Mouse (Mus musculus): Measurements from ENCODE around the gene Uhrf1bp1l. TPM values are rescaled to one million over a fixed set of nuclear protein-coding genes. Genes with fewer than 3 reads are reported as not detected.

The Uhrf1bp1l gene
- polyA plus RNA-seq, 1 experiment from 2014 or later: 31.3 TPM

DNA sequence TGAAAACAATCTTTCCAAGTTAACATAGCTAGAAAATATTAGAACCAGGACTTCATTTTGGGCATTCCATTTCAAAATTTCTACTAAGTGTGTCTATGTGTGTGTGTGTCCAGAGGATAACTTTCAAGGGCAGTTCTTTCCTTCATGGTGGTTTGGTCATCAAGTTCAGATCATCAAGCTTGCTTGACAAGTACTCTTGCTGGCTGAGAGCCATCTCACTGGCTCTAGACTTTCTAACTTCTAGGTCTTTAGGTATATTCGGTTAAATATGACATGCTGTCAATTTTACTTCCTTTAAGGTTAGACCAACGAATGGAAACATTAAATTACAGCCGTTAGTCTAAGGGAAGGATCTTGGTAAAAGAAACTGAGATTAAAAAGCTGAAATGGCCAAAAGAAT lies 450 bp upstream of the Uhrf1bp1l start:
- Histone ChIP-seq H3K36me3 (ENCODE audit: insufficient read depth) (no peaks in the 10 kb centered on the region), H3K27me3 (ENCODE audit: insufficient read depth, low read length) (no peaks in the 10 kb centered on the region), H3K9me3 (ENCODE audit: low read depth, low read length) (no peaks in the 10 kb centered on the region), H3K27ac (ENCODE audit: low read depth) (no peak overlapping the region), H3K4me3 (ENCODE audit: low read depth, low read length) (peak overlapping the region; percentile 93), H3K9ac (0 out of 2 replicates have a peak overlapping the region, but pooled peaks have one; percentile 91), H3K4me1 (ENCODE audit: insufficient read depth) (peaks cover 3% of the 10 kb centered on the region; the same call in 1 of the 2 replicates), H3K4me2 (peak overlapping the region; percentile 70)
- WGBS: 18% methylated on average over 3 of the region's 3 CpGs
- TF ChIP-seq CTCF (IDR thresholded peaks at IDR 0.05; ENCODE audit: low read depth): no peak
- DNase-seq (peak; percentile 13), ATAC-seq (ENCODE audit: insufficient read depth) (no peak)

GRCm38 (mm10) chr10:89745666-89746020 lies 852 bp downstream of the Uhrf1bp1l start:
- no peak for TF ChIP-seq CTCF (IDR thresholded peaks at IDR 0.05; ENCODE audit: low read depth)
- Histone ChIP-seq H3K9me3 (ENCODE audit: low read depth, low read length) (no peaks in the 10 kb centered on the region), H3K4me1 (ENCODE audit: insufficient read depth) (peaks cover 3% of the 10 kb centered on the region; the same call in 1 of the 2 replicates), H3K27ac (ENCODE audit: low read depth) (peak overlapping the region; percentile 94), H3K36me3 (ENCODE audit: insufficient read depth) (no peaks in the 10 kb centered on the region), H3K27me3 (ENCODE audit: insufficient read depth, low read length) (no peaks in the 10 kb centered on the region), H3K4me3 (ENCODE audit: low read depth, low read length) (peak overlapping the region; percentile 93), H3K9ac (peak overlapping the region; percentile 91), H3K4me2 (peak overlapping the region; percentile 70)
- no peak for ATAC-seq (ENCODE audit: insufficient read depth)
- peak; percentile 51 for DNase-seq
- WGBS: under 1% methylated on average over 14 of the region's 14 CpGs

DNA sequence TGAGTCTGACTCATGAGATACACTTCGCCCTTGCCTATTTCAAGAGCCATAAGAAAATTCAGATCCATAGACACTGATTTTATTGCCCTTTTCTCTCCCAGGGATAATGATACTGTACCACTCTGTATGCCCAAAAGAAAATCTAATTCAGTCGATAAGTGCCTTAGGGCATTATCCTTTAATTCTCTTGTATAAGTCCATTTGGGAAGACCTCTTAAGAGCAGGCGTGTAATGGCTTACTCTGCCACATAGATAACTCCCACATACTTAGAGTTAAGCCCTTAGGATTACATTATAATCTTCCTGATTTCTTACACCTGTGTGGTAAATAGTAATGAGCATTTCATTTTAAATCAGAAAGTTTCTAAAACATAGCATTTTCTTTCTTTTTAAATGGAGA lies 1.8 kb downstream of the Uhrf1bp1l start:
- Histone ChIP-seq H3K27ac (ENCODE audit: low read depth) (no peak overlapping the region), H3K36me3 (ENCODE audit: insufficient read depth) (no peaks in the 10 kb centered on the region), H3K4me1 (ENCODE audit: insufficient read depth) (peaks cover 3% of the 10 kb centered on the region; the same call in 1 of the 2 replicates), H3K27me3 (ENCODE audit: insufficient read depth, low read length) (no peaks in the 10 kb centered on the region), H3K4me2 (peak overlapping the region; percentile 44), H3K9me3 (ENCODE audit: low read depth, low read length) (no peaks in the 10 kb centered on the region), H3K9ac (no peak overlapping the region), H3K4me3 (ENCODE audit: low read depth, low read length) (peak overlapping the region; percentile 11; the same call in 1 of the 2 replicates)
- DNase-seq (no peak), ATAC-seq (ENCODE audit: insufficient read depth) (no peak)
- no peak for TF ChIP-seq CTCF (IDR thresholded peaks at IDR 0.05; ENCODE audit: low read depth)
- WGBS: 76% methylated on average over 3 of the region's 3 CpGs

DNA sequence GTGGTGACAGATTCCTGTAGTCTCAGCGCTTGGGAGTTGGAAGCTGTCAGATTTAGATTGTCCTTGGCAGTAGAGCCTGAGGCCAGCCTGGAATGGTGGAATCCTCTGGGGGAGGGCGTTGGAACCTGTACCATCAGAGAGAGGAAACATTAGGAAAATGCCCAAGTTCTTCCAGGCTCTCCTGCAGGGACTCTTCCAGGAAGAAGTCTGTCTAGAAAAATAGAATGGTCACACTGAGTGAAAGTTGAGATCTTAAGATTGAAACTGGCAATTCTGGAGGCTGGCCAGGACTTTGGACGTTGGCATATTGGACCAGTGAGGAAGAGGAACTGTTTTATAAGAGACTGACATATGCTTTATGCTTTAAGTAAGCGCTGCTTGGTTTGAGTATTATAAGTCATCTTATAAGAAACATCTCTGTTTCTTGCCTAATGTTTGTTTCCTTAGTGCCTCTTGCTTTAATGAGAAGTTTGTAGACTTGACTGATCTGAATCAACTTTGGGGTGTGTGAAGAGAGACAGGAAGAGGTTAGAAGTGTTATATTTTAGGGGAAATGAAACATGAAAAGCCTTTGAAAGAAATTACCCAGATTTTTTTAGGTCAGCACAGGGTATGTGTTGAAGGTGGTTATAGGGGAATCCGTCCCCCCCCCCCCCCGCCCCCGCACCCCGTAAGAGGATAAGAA lies 2.6 kb downstream of the Uhrf1bp1l start:
- no peak overlapping the region for H3K27ac ChIP-seq (ENCODE audit: low read depth)
- TF ChIP-seq CTCF (IDR thresholded peaks at IDR 0.05; ENCODE audit: low read depth): no peak
- H3K27me3 ChIP-seq (ENCODE audit: insufficient read depth, low read length): no peaks in the 10 kb centered on the region
- no peak overlapping the region for H3K4me2 ChIP-seq
- DNase-seq: no peak
- 87% methylated on average over 8 of the region's 8 CpGs for WGBS
- peaks cover 3% of the 10 kb centered on the region; the same call in 1 of the 2 replicates for H3K4me1 ChIP-seq (ENCODE audit: insufficient read depth)
- H3K36me3 ChIP-seq (ENCODE audit: insufficient read depth): no peaks in the 10 kb centered on the region
- no peak overlapping the region for H3K9ac ChIP-seq
- no peak overlapping the region for H3K4me3 ChIP-seq (ENCODE audit: low read depth, low read length)
- H3K9me3 ChIP-seq (ENCODE audit: low read depth, low read length): no peaks in the 10 kb centered on the region
- ATAC-seq (ENCODE audit: insufficient read depth): no peak

GRCm38 (mm10) chr10:89747911-89748310 lies 3.1 kb downstream of the Uhrf1bp1l start:
- WGBS: 86% methylated on average over 1 of the region's 1 CpGs
- H3K9ac ChIP-seq: no peak overlapping the region
- no peaks in the 10 kb centered on the region for H3K9me3 ChIP-seq (ENCODE audit: low read depth, low read length)
- TF ChIP-seq CTCF (IDR thresholded peaks at IDR 0.05; ENCODE audit: low read depth): no peak
- H3K4me1 ChIP-seq (ENCODE audit: insufficient read depth): peaks cover 3% of the 10 kb centered on the region; the same call in 1 of the 2 replicates
- H3K36me3 ChIP-seq (ENCODE audit: insufficient read depth): no peaks in the 10 kb centered on the region
- no peaks in the 10 kb centered on the region for H3K27me3 ChIP-seq (ENCODE audit: insufficient read depth, low read length)
- no peak for ATAC-seq (ENCODE audit: insufficient read depth)
- no peak for DNase-seq
- H3K27ac ChIP-seq (ENCODE audit: low read depth): no peak overlapping the region
- H3K4me2 ChIP-seq: no peak overlapping the region
- no peak overlapping the region for H3K4me3 ChIP-seq (ENCODE audit: low read depth, low read length)

DNA sequence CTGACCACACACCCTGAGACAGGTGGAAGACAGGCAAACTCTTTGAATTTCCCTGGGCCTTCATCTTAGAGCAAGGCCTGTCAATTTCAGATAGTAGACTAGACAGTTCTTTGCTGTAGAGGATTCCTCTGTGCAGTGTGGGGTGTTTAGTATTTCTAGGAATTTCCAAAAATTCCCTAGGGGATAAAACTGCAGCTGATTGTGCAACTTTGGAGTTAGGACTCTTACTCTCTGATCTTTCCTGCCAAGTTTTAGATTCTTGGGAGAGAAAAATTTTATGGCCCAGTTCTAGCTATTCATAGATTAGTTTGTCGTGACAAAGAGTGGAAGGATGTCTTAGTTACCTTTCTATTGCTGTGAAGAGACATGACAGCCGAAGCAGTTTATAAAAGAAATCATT lies 3.8 kb downstream of the Uhrf1bp1l start:
- Histone ChIP-seq H3K4me3 (ENCODE audit: low read depth, low read length) (no peak overlapping the region), H3K9ac (no peak overlapping the region), H3K9me3 (ENCODE audit: low read depth, low read length) (no peaks in the 10 kb centered on the region), H3K27me3 (ENCODE audit: insufficient read depth, low read length) (no peaks in the 10 kb centered on the region), H3K36me3 (ENCODE audit: insufficient read depth) (no peaks in the 10 kb centered on the region), H3K4me1 (ENCODE audit: insufficient read depth) (peaks cover 3% of the 10 kb centered on the region; the same call in 1 of the 2 replicates), H3K4me2 (no peak overlapping the region), H3K27ac (ENCODE audit: low read depth) (no peak overlapping the region)
- ATAC-seq (ENCODE audit: insufficient read depth) (no peak), DNase-seq (peak; percentile 14)
- no peak for TF ChIP-seq CTCF (IDR thresholded peaks at IDR 0.05; ENCODE audit: low read depth)
- 87% methylated on average over 2 of the region's 2 CpGs for WGBS

- no peaks in the 10 kb centered on the region for H3K4me1 ChIP-seq (ENCODE audit: insufficient read depth)
- peak; percentile 59 for ATAC-seq (ENCODE audit: insufficient read depth)
- H3K4me2 ChIP-seq: no peak overlapping the region
- 54% methylated on average over 5 of the region's 5 CpGs for WGBS
- H3K4me3 ChIP-seq (ENCODE audit: low read depth, low read length): no peak overlapping the region
- 0 out of 2 replicates have a peak overlapping the region, but pooled peaks have one; percentile 42 for H3K27ac ChIP-seq (ENCODE audit: low read depth)
- no peaks in the 10 kb centered on the region for H3K36me3 ChIP-seq (ENCODE audit: insufficient read depth)
- no peaks in the 10 kb centered on the region for H3K27me3 ChIP-seq (ENCODE audit: insufficient read depth, low read length)
- no peak for TF ChIP-seq CTCF (IDR thresholded peaks at IDR 0.05; ENCODE audit: low read depth)
- peak; percentile 54 for DNase-seq
- H3K9ac ChIP-seq: no peak overlapping the region
- no peaks in the 10 kb centered on the region for H3K9me3 ChIP-seq (ENCODE audit: low read depth, low read length)
These were observed 6.3 kb downstream of the Uhrf1bp1l start for GRCm38 (mm10) chr10:89751069-89751468.
